Mouse (Mus musculus) megakaryocyte, embryonic 14.5 days (primary cell): ENCODE measurements at regions not wholly inside any gene's neighbourhood (a gene's known extent, or its start where the extent isn't known, plus 50 kb on each side); places are given as distances from the start of the nearest gene placed in this dataset.

Source experiments
- FLI1 ChIP-seq: IDR thresholded peaks from 2 replicates; pipeline ENCODE4 v1.6.1; 2012; ENCODE audit warnings: low read length, inconsistent platforms, mixed read lengths
- GATA1 ChIP-seq: IDR thresholded peaks from 3 replicates; pipeline ENCODE4 v1.6.1; 2012; ENCODE audit warnings: mixed read lengths, low read length, inconsistent platforms, borderline replicate concordance

DNA sequence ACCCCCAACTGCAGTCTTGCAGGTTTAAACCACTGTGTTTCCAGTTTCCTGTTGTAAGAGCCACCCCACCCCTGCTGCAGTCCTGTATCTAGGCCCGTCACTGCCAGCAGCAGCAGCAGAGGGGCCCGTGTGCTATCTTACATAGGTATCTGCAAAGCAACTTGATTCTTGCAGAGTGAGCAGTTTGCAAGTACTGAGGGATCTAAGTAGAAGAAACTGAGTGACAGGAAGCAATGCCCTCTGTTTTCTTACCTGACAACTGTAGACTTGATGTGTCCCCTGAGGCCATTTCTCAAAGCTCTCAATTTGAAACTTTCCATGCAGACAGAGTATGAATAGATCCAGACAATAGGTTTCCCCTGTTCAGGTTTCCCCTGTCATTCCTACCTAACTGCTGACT, 100.5 kb upstream of the Supt20 start:
- TF ChIP-seq GATA1 (no peak), FLI1 (no peak)
